Mouse (Mus musculus) testis, adult 2 months (tissue): Measurements from ENCODE around the gene Mettl9.

ENCODE experiments used
- CTCF ChIP-seq: fragments of 200-500 bp; IDR thresholded peaks from 2 replicates; pipeline ENCODE4 v1.5.1; 2012; ENCODE audit warnings: low read depth, mild to moderate bottlenecking, inconsistent platforms, low read length, moderate library complexity; ENCODE audit not compliant: control insufficient read depth, insufficient read depth, insufficient replicate concordance
- POLR2A ChIP-seq: fragments of 200-500 bp; IDR thresholded peaks from 2 replicates; pipeline ENCODE4 v1.6.1; 2012; ENCODE audit warnings: low read depth, mild to moderate bottlenecking, inconsistent platforms, low read length, moderate library complexity; ENCODE audit not compliant: control insufficient read depth

DNA sequence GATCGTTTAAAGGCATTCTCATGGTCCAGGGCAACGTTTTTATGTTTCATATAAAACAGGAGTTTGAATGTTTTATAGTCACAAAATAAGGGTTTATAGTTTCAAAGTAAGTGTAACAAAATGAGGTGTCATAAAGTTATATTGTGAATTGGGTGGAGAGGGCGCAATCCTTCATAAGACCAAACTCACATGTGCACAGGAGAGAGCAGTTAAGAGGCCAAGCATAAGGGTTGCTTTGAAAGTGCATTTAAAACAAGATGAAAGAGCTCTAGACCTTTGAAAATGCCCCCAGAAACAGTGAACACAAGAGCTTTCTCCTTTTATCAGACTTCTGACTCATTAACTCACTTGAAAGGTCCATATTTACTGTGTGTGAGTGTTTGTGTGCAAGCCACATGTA, 7.9 kb upstream of the Mettl9 start:
- no peak for TF ChIP-seq CTCF
- no peak for TF ChIP-seq POLR2A
